Mouse (Mus musculus): ENCODE measurements around the gene Tex2. TPM values are rescaled to one million over a fixed set of nuclear protein-coding genes. Genes with fewer than 3 reads are reported as not detected.

The Tex2 gene
- polyA plus RNA-seq, 1 experiment from 2014 or later = 8.9 TPM

GRCm38 (mm10) chr11:106612209-106612960, 838 bp downstream of the Tex2 start:
- 2% methylated on average over 44 of the region's 67 CpGs for WGBS

GRCm38 (mm10) chr11:106609731-106610130, 3.5 kb downstream of the Tex2 start:
- 58% methylated on average over 8 of the region's 8 CpGs for WGBS
- Histone ChIP-seq H3K4me3 (ENCODE audit: low read depth, low read length) (no peak overlapping the region), H3K4me1 (ENCODE audit: insufficient read depth, low read depth, low read length) (peaks cover 4% of the 10 kb centered on the region; the same call in 1 of the 2 replicates), H3K36me3 (ENCODE audit: insufficient read depth, low read length) (no peaks in the 10 kb centered on the region), H3K9ac (replicated peaks; ENCODE audit: low read depth) (no peak overlapping the region), H3K9me3 (ENCODE audit: low read length) (no peaks in the 10 kb centered on the region), H3K27ac (ENCODE audit: low read length) (no peak overlapping the region), H3K4me2 (replicated peaks; ENCODE audit: low read depth, low read length) (no peak overlapping the region), H3K27me3 (replicated peaks; ENCODE audit: insufficient read depth, low read length) (no peaks in the 10 kb centered on the region)
- TF ChIP-seq CTCF (IDR thresholded peaks at IDR 0.05) (no peak), EP300 (IDR thresholded peaks at IDR 0.05) (no peak)
- DNase-seq (ENCODE audit: low spot score) (peak; percentile 43), ATAC-seq (no peak)

More at GRCm38 (mm10) chr11:106612209-106612960, 838 bp downstream of the Tex2 start:
- TF ChIP-seq CTCF (IDR thresholded peaks at IDR 0.05) (no peak), EP300 (IDR thresholded peaks at IDR 0.05) (no peak)
- Histone ChIP-seq H3K4me2 (replicated peaks; ENCODE audit: low read depth, low read length) (peak overlapping the region; percentile 81), H3K36me3 (ENCODE audit: insufficient read depth, low read length) (no peaks in the 10 kb centered on the region), H3K9ac (replicated peaks; ENCODE audit: low read depth) (peak overlapping the region; percentile 76), H3K27ac (ENCODE audit: low read length) (peak overlapping the region; percentile 94), H3K9me3 (ENCODE audit: low read length) (no peaks in the 10 kb centered on the region), H3K4me1 (ENCODE audit: insufficient read depth, low read depth, low read length) (peaks cover 4% of the 10 kb centered on the region; the same call in 1 of the 2 replicates), H3K27me3 (replicated peaks; ENCODE audit: insufficient read depth, low read length) (no peaks in the 10 kb centered on the region), H3K4me3 (ENCODE audit: low read depth, low read length) (peak overlapping the region; percentile 93)
- DNase-seq (ENCODE audit: low spot score) = peak; percentile 52
- peak; percentile 70 for ATAC-seq

GRCm38 (mm10) chr11:106607316-106607715, 5.9 kb downstream of the Tex2 start:
- DNase-seq (ENCODE audit: low spot score) (no peak), ATAC-seq (no peak)
- Histone ChIP-seq H3K4me1 (ENCODE audit: insufficient read depth, low read depth, low read length) (peaks cover 4% of the 10 kb centered on the region; the same call in 1 of the 2 replicates), H3K4me2 (replicated peaks; ENCODE audit: low read depth, low read length) (no peak overlapping the region), H3K9ac (replicated peaks; ENCODE audit: low read depth) (no peak overlapping the region), H3K27me3 (replicated peaks; ENCODE audit: insufficient read depth, low read length) (no peaks in the 10 kb centered on the region), H3K9me3 (ENCODE audit: low read length) (no peaks in the 10 kb centered on the region), H3K27ac (ENCODE audit: low read length) (no peak overlapping the region), H3K4me3 (ENCODE audit: low read depth, low read length) (no peak overlapping the region), H3K36me3 (ENCODE audit: insufficient read depth, low read length) (no peaks in the 10 kb centered on the region)
- TF ChIP-seq CTCF (IDR thresholded peaks at IDR 0.05) (no peak), EP300 (IDR thresholded peaks at IDR 0.05) (no peak)
- WGBS = 68% methylated on average over 6 of the region's 6 CpGs

GRCm38 (mm10) chr11:106606042-106606441, 7.2 kb downstream of the Tex2 start:
- H3K4me1 ChIP-seq (ENCODE audit: insufficient read depth, low read depth, low read length) = no peaks in the 10 kb centered on the region
- ATAC-seq (no peak), DNase-seq (ENCODE audit: low spot score) (no peak)
- H3K9me3 ChIP-seq (ENCODE audit: low read length) = no peaks in the 10 kb centered on the region
- no peak overlapping the region for H3K9ac ChIP-seq (replicated peaks; ENCODE audit: low read depth)
- H3K4me2 ChIP-seq (replicated peaks; ENCODE audit: low read depth, low read length) = no peak overlapping the region
- H3K36me3 ChIP-seq (ENCODE audit: insufficient read depth, low read length) = no peaks in the 10 kb centered on the region
- TF ChIP-seq EP300 (IDR thresholded peaks at IDR 0.05) = no peak
- TF ChIP-seq CTCF (IDR thresholded peaks at IDR 0.05) = no peak
- 51% methylated on average over 5 of the region's 5 CpGs for WGBS
- H3K4me3 ChIP-seq (ENCODE audit: low read depth, low read length) = no peak overlapping the region
- no peak overlapping the region for H3K27ac ChIP-seq (ENCODE audit: low read length)
- H3K27me3 ChIP-seq (replicated peaks; ENCODE audit: insufficient read depth, low read length) = no peaks in the 10 kb centered on the region

- Histone ChIP-seq H3K27ac (ENCODE audit: low read length) (no peak overlapping the region), H3K4me3 (ENCODE audit: low read depth, low read length) (no peak overlapping the region), H3K4me1 (ENCODE audit: insufficient read depth, low read depth, low read length) (no peaks in the 10 kb centered on the region), H3K27me3 (replicated peaks; ENCODE audit: insufficient read depth, low read length) (no peaks in the 10 kb centered on the region), H3K9ac (replicated peaks; ENCODE audit: low read depth) (no peak overlapping the region), H3K9me3 (ENCODE audit: low read length) (no peaks in the 10 kb centered on the region), H3K36me3 (ENCODE audit: insufficient read depth, low read length) (no peaks in the 10 kb centered on the region), H3K4me2 (replicated peaks; ENCODE audit: low read depth, low read length) (no peak overlapping the region)
- no peak for ATAC-seq
- WGBS = 94% methylated on average over 11 of the region's 11 CpGs
- no peak for DNase-seq (ENCODE audit: low spot score)
- no peak for TF ChIP-seq EP300 (IDR thresholded peaks at IDR 0.05)
- TF ChIP-seq CTCF (IDR thresholded peaks at IDR 0.05) = no peak
Observed at GRCm38 (mm10) chr11:106603230-106603629, 10.0 kb downstream of the Tex2 start.

GRCm38 (mm10) chr11:106600124-106600523, 13.1 kb downstream of the Tex2 start:
- TF ChIP-seq EP300 (IDR thresholded peaks at IDR 0.05) (no peak), CTCF (IDR thresholded peaks at IDR 0.05) (no peak)
- Histone ChIP-seq H3K4me2 (replicated peaks; ENCODE audit: low read depth, low read length) (no peak overlapping the region), H3K36me3 (ENCODE audit: insufficient read depth, low read length) (no peaks in the 10 kb centered on the region), H3K4me1 (ENCODE audit: insufficient read depth, low read depth, low read length) (no peaks in the 10 kb centered on the region), H3K27ac (ENCODE audit: low read length) (no peak overlapping the region), H3K4me3 (ENCODE audit: low read depth, low read length) (no peak overlapping the region), H3K27me3 (replicated peaks; ENCODE audit: insufficient read depth, low read length) (no peaks in the 10 kb centered on the region), H3K9me3 (ENCODE audit: low read length) (no peaks in the 10 kb centered on the region), H3K9ac (replicated peaks; ENCODE audit: low read depth) (no peak overlapping the region)
- ATAC-seq (no peak), DNase-seq (ENCODE audit: low spot score) (no peak)
- WGBS = 62% methylated on average over 5 of the region's 5 CpGs

All from lung, postnatal 0 days (tissue).